Mouse (Mus musculus): ENCODE measurements at regions not wholly inside any gene's neighbourhood (a gene's known extent, or its start where the extent isn't known, plus 50 kb on each side); places are given as distances from the start of the nearest gene placed in this dataset.

DNA sequence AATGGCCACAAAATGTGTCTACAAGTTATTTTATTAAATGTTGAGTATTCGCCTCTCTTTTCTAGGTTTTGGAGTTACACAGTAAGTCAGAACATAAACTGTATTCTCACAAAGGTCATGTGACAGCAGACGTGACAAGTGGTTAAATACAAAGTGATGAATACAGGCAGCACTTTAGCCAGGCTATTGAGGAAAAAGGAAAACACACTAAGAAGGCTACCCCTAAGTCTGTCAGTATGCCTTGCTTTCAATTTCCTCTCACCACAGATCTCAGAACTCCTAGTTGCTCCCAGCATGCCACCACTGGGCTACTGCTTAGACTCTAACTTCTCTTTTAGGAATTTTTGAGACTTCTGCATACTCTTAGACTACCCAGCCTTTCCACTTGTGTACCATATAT lies 297.9 kb upstream of the Pex5l start:
- no peaks in the 10 kb centered on the region for H3K27me3 ChIP-seq (ENCODE audit: insufficient read depth, poor library complexity, severe bottlenecking)
- no peak overlapping the region for H3K27ac ChIP-seq
- 63% methylated on average over 2 of the region's 2 CpGs for WGBS
- H3K4me1 ChIP-seq (replicated peaks), result 0 out of 2 replicates have a peak, but pooled peaks cover 7% of the 10 kb centered on the region
- H3K4me3 ChIP-seq, result no peak overlapping the region
- DNase-seq (ENCODE audit: low spot score), result no peak
- no peaks in the 10 kb centered on the region for H3K9me3 ChIP-seq
- H3K36me3 ChIP-seq, result no peaks in the 10 kb centered on the region

DNA sequence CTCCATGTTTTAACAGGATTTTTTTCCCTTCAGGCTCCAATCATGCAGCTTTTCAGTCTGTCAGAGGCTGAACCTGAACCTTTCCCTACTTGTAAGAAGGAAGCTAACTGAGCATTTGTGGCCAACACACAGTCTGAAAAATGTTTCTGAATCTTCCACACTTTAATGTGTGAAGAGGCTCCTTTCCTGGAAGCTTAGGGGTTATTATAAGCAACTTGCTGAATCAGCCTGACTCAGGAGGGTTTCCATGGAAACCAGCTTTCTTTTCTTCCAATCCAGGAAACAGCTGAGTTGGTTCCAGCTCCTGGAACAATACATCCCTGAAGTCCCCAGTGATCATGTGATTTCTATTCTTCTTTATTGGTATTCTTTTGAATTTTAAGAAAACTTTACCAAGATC lies 297.5 kb upstream of the Pex5l start:
- H3K4me3 ChIP-seq, result no peak overlapping the region
- H3K36me3 ChIP-seq, result no peaks in the 10 kb centered on the region
- H3K9me3 ChIP-seq, result no peaks in the 10 kb centered on the region
- peak; percentile 4 for DNase-seq (ENCODE audit: low spot score)
- H3K4me1 ChIP-seq (replicated peaks), result 0 out of 2 replicates have a peak, but pooled peaks cover 7% of the 10 kb centered on the region
- no peaks in the 10 kb centered on the region for H3K27me3 ChIP-seq (ENCODE audit: insufficient read depth, poor library complexity, severe bottlenecking)
- no peak overlapping the region for H3K27ac ChIP-seq

DNA sequence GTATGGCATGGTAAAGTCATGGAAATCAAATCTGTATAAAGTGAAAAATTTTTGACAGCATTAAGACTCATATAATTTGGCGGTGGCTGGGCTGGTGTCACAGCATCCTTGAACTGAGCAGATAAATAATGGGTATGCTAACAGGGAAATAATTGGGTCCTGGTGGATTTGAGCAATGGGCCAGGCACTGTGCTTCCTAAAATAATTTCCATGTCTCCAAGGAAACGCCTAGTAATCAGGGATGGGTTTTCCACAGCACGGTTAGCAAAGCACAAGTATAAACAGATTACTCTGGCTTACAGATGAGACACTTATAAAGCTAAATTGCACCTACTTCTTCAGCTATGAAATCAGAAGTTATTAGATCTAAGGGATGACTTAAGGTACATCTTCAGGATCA lies 273.9 kb upstream of the Pex5l start:
- H3K27me3 ChIP-seq (ENCODE audit: insufficient read depth, poor library complexity, severe bottlenecking), result no peaks in the 10 kb centered on the region
- H3K9me3 ChIP-seq, result no peaks in the 10 kb centered on the region
- no peaks in the 10 kb centered on the region for H3K4me1 ChIP-seq (replicated peaks)
- no peak for DNase-seq (ENCODE audit: low spot score)
- H3K36me3 ChIP-seq, result no peaks in the 10 kb centered on the region
- no peak overlapping the region for H3K4me3 ChIP-seq
- H3K27ac ChIP-seq, result no peak overlapping the region
- 75% methylated on average over 3 of the region's 3 CpGs for WGBS

DNA sequence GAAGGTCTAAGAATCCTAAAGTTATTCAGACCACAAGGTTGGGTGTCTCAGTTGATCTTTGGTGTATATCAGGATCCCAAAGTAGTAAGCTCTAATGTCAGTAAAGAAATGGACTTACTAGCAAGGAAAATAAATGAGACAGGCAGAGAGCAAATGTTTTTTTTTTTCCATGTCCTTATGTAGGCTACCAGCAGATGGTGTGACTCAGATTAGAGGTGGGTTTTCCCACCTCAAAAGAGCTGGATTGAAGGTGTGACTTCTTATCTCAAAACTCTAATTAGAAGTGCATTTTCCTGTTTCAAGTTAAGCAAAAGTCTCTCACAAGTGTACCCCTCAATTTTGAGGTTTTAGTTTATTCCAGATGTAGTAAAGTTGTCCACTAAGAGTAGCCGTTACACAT lies 273.3 kb upstream of the Pex5l start:
- DNase-seq (ENCODE audit: low spot score), result no peak
- Histone ChIP-seq H3K36me3 (no peaks in the 10 kb centered on the region), H3K4me3 (no peak overlapping the region), H3K27me3 (ENCODE audit: insufficient read depth, poor library complexity, severe bottlenecking) (no peaks in the 10 kb centered on the region), H3K4me1 (replicated peaks) (no peaks in the 10 kb centered on the region), H3K9me3 (no peaks in the 10 kb centered on the region), H3K27ac (no peak overlapping the region)
- 91% methylated on average over 1 of the region's 1 CpGs for WGBS

DNA sequence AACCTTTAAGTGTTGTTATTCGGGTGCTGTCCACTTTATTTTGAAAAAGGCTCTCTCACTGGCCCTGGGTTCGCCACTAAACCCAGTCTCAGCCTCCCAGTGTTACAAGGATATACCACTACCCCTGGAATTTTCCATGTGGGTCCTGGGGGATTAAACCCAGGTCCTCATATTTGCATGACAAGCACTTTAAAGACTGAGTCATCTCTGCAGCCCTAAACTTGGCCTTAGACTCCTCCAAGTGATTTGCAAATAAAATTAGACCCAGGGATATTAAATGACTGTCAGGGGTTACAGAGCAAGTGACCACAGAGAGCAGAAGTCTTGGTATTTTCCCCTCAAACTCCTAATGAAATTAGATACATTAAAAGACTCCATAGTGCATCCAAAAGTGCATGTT lies 258.9 kb upstream of the Pex5l start:
- no peak for DNase-seq (ENCODE audit: low spot score)
- Histone ChIP-seq H3K4me3 (no peak overlapping the region), H3K4me1 (replicated peaks) (no peaks in the 10 kb centered on the region), H3K27me3 (ENCODE audit: insufficient read depth, poor library complexity, severe bottlenecking) (no peaks in the 10 kb centered on the region), H3K36me3 (no peaks in the 10 kb centered on the region), H3K27ac (no peak overlapping the region), H3K9me3 (no peaks in the 10 kb centered on the region)
- 73% methylated on average over 2 of the region's 2 CpGs for WGBS

DNA sequence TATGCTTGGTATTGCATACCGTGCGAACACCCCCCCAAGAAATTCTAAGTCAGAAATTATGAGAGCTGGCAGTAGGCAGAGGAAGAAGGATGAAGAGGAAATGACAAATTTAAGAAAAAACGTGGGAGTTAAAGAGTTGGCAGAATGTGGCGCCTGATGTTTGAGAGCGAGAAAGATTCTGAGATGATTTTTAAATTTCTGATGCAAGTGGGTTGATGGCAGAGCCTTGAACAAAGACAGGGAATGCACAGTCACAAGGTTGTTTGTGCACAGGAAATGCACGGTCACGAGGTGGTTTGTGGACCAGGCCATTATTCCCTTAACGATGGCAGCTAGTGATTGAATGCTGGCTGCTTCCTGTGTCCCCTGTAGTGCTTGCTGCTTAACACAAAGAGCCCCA lies 256.3 kb upstream of the Pex5l start:
- Histone ChIP-seq H3K9me3 (no peaks in the 10 kb centered on the region), H3K27me3 (ENCODE audit: insufficient read depth, poor library complexity, severe bottlenecking) (no peaks in the 10 kb centered on the region), H3K27ac (no peak overlapping the region), H3K4me1 (replicated peaks) (no peaks in the 10 kb centered on the region), H3K4me3 (no peak overlapping the region), H3K36me3 (no peaks in the 10 kb centered on the region)
- DNase-seq (ENCODE audit: low spot score), result no peak
- WGBS, result 83% methylated on average over 8 of the region's 8 CpGs

DNA sequence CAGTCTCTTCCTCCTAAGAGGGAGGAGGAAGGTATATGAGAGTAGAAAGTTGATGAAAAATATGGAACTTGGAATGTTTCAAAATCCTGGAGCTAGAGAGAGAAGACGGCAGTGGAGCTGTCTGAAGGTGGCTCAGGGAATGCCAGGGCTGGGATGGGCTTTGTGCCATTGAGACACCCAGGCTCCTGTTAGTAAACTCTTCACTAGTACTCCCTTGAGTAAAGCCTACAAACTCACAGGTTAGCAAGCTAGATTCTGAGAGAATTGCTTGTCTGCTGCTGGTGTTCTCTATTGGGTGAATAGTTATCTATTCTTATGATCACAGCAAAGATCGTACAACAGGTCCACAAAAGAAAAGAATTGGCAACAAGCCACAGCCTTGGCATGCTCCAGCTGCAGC lies 255.3 kb upstream of the Pex5l start:
- Histone ChIP-seq H3K27ac (no peak overlapping the region), H3K27me3 (ENCODE audit: insufficient read depth, poor library complexity, severe bottlenecking) (no peaks in the 10 kb centered on the region), H3K9me3 (no peaks in the 10 kb centered on the region), H3K4me1 (replicated peaks) (no peaks in the 10 kb centered on the region), H3K36me3 (no peaks in the 10 kb centered on the region), H3K4me3 (no peak overlapping the region)
- no peak for DNase-seq (ENCODE audit: low spot score)
- WGBS, result 90% methylated on average over 2 of the region's 2 CpGs

DNA sequence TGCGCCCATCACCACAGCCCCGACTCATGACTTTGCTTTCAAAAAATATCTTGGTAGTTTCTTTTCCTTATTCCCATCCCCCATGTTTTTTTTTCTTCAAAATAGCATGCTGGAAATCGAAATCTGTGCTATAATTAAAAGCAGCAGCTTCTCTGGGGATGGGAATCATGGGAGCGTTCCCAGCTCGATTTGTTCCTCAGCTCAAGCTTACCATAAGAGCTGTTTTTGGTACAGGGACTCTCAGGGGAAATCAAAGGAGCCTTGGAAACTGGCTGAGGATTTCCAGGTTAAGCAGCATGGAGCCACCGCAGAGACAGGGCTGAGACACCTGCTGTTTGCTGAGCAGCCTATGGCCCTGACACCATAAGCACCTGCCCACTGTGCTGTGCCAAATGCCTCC lies 254.2 kb upstream of the Pex5l start:
- H3K4me3 ChIP-seq, result no peak overlapping the region
- DNase-seq (ENCODE audit: low spot score), result no peak
- H3K27me3 ChIP-seq (ENCODE audit: insufficient read depth, poor library complexity, severe bottlenecking), result no peaks in the 10 kb centered on the region

DNA sequence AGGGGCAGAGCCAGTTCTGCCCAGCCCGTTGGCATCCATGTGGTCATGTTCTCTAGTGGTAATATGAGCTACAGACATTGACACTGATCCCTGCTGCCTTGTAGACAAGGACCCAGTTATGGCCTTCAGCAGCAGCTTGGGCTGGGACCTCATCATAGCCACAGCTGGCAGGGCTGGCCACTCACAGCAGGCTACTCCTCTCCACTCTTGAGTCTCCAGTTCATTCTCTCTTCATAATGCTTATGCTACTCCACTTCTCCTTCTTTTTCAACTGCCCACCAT lies 249.4 kb upstream of the Pex5l start:
- WGBS, result 90% methylated on average over 1 of the region's 1 CpGs
- no peak overlapping the region for H3K27ac ChIP-seq
- H3K9me3 ChIP-seq, result no peaks in the 10 kb centered on the region
- no peaks in the 10 kb centered on the region for H3K27me3 ChIP-seq (ENCODE audit: insufficient read depth, poor library complexity, severe bottlenecking)
- DNase-seq (ENCODE audit: low spot score), result no peak
- H3K36me3 ChIP-seq, result no peaks in the 10 kb centered on the region
- H3K4me3 ChIP-seq, result no peak overlapping the region
- no peaks in the 10 kb centered on the region for H3K4me1 ChIP-seq (replicated peaks)

More for the DNA sequence above, 254.2 kb upstream of the Pex5l start:
- no peaks in the 10 kb centered on the region for H3K36me3 ChIP-seq
- H3K9me3 ChIP-seq, result no peaks in the 10 kb centered on the region
- H3K4me1 ChIP-seq (replicated peaks), result no peaks in the 10 kb centered on the region
- 73% methylated on average over 6 of the region's 6 CpGs for WGBS
- H3K27ac ChIP-seq, result no peak overlapping the region

DNA sequence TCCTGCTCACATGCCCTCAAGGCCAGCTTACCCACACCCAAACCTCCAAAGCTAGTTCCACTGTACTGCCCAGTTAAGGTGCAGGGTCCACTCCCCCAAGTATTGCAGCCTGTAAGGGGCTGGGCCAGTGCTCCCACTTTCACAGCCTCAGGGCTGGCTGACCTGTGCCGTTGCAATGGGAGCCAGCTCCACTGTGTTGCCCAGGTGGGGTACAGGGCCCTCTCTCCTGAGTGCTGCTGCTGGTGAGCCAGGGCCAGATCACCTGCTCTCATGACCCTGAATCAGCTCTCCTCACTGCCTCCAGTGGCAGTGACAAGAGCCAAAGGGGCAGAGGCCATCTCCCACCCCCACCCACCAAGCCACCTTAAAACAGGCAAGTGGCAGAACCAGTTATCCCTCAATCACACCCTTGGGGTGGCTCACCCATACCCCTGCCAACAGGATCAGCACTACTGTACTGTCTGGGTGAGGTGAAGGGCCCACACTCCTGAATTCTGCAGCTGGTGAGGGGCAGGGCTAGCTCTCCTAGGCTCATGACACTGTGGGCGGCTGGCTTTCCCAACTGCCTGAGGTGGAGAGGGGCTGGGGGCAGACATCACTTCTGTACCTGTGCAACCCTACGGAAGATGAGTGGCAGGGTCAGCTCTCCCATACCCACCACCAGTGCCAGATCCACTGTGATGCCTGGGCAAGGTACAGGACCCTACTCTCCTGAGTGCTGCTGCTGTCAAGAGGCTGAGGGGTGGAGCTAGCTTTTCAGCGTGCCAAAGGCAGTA lies 248.9 kb upstream of the Pex5l start:
- no peak overlapping the region for H3K27ac ChIP-seq

DNA sequence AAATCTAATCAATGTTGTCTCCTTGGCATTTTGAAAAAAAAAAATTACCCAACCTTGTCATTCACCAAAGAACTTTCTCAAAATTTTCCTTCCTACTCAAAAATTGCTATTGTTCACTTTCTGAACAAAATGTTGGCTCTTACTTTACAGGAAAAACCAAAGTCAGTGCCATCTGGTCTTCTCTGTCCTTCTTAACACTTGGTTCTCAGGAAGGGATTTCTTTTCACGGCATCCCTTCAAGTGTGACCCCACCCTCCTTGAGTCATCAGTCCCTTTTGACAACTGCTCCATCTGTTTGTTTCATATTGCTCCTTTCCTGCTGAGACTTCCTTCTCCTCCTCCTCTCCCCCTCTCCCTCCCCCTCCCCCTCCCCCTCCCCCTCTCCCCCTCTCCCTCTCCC lies 245.1 kb upstream of the Pex5l start:
- no peaks in the 10 kb centered on the region for H3K9me3 ChIP-seq
- H3K27ac ChIP-seq, result no peak overlapping the region
- no peak for DNase-seq (ENCODE audit: low spot score)
- no peak overlapping the region for H3K4me3 ChIP-seq
- WGBS, result 58% methylated on average over 1 of the region's 1 CpGs
- H3K27me3 ChIP-seq (ENCODE audit: insufficient read depth, poor library complexity, severe bottlenecking), result no peaks in the 10 kb centered on the region
- no peaks in the 10 kb centered on the region for H3K36me3 ChIP-seq
- no peaks in the 10 kb centered on the region for H3K4me1 ChIP-seq (replicated peaks)

More for the DNA sequence above, 248.9 kb upstream of the Pex5l start:
- H3K27me3 ChIP-seq (ENCODE audit: insufficient read depth, poor library complexity, severe bottlenecking), result no peaks in the 10 kb centered on the region
- no peak for DNase-seq (ENCODE audit: low spot score)
- no peaks in the 10 kb centered on the region for H3K4me1 ChIP-seq (replicated peaks)
- H3K4me3 ChIP-seq, result no peak overlapping the region
- H3K9me3 ChIP-seq, result no peaks in the 10 kb centered on the region
- 87% methylated on average over 4 of the region's 4 CpGs for WGBS
- no peaks in the 10 kb centered on the region for H3K36me3 ChIP-seq

DNA sequence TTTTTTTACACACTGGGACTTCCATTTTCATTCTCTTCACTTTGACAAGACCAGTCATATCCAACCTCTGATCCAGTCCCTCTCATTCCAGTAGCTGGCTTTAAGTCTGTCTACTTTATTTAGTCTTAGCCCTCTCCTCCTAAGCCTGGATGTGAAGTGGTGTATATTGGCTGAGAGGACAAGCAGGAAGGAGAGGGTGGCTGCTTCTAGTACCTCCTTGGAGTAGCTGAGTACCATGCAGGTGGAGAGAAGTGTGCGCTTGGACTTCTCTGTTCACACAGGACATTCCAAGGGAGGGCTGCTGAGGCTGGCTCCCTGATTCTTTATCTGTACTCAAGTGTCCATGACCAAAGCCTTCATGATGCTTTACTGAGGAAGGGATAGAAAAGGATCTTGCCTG lies 240.6 kb upstream of the Pex5l start:
- Histone ChIP-seq H3K27me3 (ENCODE audit: insufficient read depth, poor library complexity, severe bottlenecking) (no peaks in the 10 kb centered on the region), H3K27ac (no peak overlapping the region), H3K36me3 (no peaks in the 10 kb centered on the region), H3K9me3 (no peaks in the 10 kb centered on the region), H3K4me3 (no peak overlapping the region), H3K4me1 (replicated peaks) (no peaks in the 10 kb centered on the region)
- WGBS, result 97% methylated on average over 1 of the region's 1 CpGs
- no peak for DNase-seq (ENCODE audit: low spot score)

DNA sequence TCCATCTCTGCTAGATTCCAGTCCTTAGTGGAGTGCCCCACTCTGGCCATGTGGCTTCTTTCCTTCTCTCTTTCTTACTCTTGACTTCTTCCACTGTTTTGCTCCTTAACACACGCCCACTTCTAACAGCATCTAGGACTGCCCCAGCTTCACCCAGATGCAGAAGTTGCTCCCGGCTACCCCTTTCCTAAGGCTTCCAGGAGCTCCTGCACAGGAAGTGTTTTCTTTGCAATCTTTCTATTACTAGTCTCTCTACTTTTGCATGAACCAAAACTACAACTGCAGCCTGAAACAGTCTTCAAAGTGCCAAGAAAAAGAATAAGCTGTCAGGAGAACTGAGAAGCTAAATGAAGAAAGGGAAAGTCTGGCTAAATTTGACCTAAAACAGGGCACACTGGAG lies 236.6 kb upstream of the Pex5l start:
- DNase-seq (ENCODE audit: low spot score), result no peak
- Histone ChIP-seq H3K36me3 (no peaks in the 10 kb centered on the region), H3K27ac (no peak overlapping the region), H3K27me3 (ENCODE audit: insufficient read depth, poor library complexity, severe bottlenecking) (no peaks in the 10 kb centered on the region), H3K9me3 (no peaks in the 10 kb centered on the region), H3K4me1 (replicated peaks) (no peaks in the 10 kb centered on the region), H3K4me3 (no peak overlapping the region)
- 81% methylated on average over 2 of the region's 2 CpGs for WGBS

DNA sequence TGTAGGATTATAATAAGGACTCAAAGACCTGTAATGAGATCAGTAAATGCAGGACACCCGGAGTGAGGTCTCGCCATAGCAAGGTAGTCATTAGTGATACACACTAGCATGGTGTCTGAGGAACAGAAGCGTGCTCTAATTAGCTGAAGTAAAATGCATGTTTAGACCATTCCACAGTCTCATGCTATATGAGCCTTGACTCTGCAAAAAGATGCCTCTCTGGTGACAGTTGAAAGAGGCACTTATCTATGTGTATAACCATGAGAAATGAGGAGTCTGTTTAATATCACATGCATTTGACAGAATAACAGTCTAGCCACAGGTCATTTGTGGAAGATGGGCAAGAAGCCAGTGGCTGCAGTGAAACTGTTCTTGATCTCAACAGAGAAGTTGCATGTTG lies 232.1 kb upstream of the Pex5l start:
- Histone ChIP-seq H3K36me3 (no peaks in the 10 kb centered on the region), H3K4me1 (replicated peaks) (no peaks in the 10 kb centered on the region), H3K27ac (no peak overlapping the region), H3K4me3 (no peak overlapping the region), H3K27me3 (ENCODE audit: insufficient read depth, poor library complexity, severe bottlenecking) (no peaks in the 10 kb centered on the region), H3K9me3 (no peaks in the 10 kb centered on the region)
- DNase-seq (ENCODE audit: low spot score), result no peak
- WGBS, result 87% methylated on average over 3 of the region's 3 CpGs

All from hindbrain, embryonic 10.5 days (tissue).